Mouse (Mus musculus) small intestine, adult 2 months (tissue): ENCODE data around the gene Tle2. TPM values are rescaled to one million over a fixed set of nuclear protein-coding genes. Genes with fewer than 3 reads are reported as not detected.

Experiments used
- H3K27ac ChIP-seq: fragments of 200-500 bp; 2 replicates; pipeline ENCODE4 v1.5.1; 2012; ENCODE audit warnings: low read depth, low read length, control low read depth, inconsistent platforms; ENCODE audit not compliant: insufficient read depth
- H3K27me3 ChIP-seq: fragments of 200-500 bp; 2 replicates; pipeline ENCODE4 v1.6.1; 2012; ENCODE audit warnings: mild to moderate bottlenecking, moderate library complexity, low read length, inconsistent platforms; ENCODE audit not compliant: control insufficient read depth, insufficient read depth
- H3K36me3 ChIP-seq: fragments of 200-500 bp; 2 replicates; pipeline ENCODE4 v1.6.1; 2012; ENCODE audit warnings: mild to moderate bottlenecking, low read length, control low read depth, inconsistent platforms; ENCODE audit not compliant: control insufficient read depth, insufficient read depth
- H3K4me1 ChIP-seq: fragments of 200-500 bp; 2 replicates; pipeline ENCODE4 v1.6.1; 2012; ENCODE audit warnings: low read length, inconsistent platforms, mixed read lengths; ENCODE audit not compliant: control insufficient read depth, insufficient read depth, insufficient read length
- H3K4me3 ChIP-seq: fragments of 200-500 bp; 2 replicates; pipeline ENCODE4 v1.5.1; 2012; ENCODE audit warnings: low read depth, mild to moderate bottlenecking, control low read depth, inconsistent platforms, low read length, moderate library complexity
- CTCF ChIP-seq: fragments of 200-500 bp; IDR thresholded peaks from 2 replicates; pipeline ENCODE4 v1.5.1; 2012; ENCODE audit warnings: low read depth, mild to moderate bottlenecking, control low read depth, inconsistent platforms, low read length, moderate library complexity, mixed read lengths; ENCODE audit not compliant: insufficient replicate concordance, insufficient read length; ENCODE audit errors: extremely low read depth
- POLR2A ChIP-seq: fragments of 200-500 bp; IDR thresholded peaks from 2 replicates; pipeline ENCODE4 v1.6.1; 2012; ENCODE audit warnings: low read depth, mild to moderate bottlenecking, control low read depth, inconsistent platforms, low read length, moderate library complexity
- WGBS: fragments of 180-500 bp; shearing (Covaris S2); methylation state at CpG from one replicate; pipeline ENCODE4 v1.1.7; 2018; 5-methylcytosine and 5-hydroxymethylcytosine counted together
- polyA plus RNA-seq: library from polyadenylated mRNA; depleted of rRNA; stranded (reverse); fragments of >200 nt; gene quantifications from 2 replicates; pipeline ENCODE4 v1.2.3, GENCODE M21; 2012; rRNA removed

Tle2 gene
- polyA plus RNA-seq, 1 experiment, result 17.8 TPM

- no peak overlapping the region for H3K4me3 ChIP-seq
- 60% methylated on average over 6 of the region's 6 CpGs for WGBS
- no peak for TF ChIP-seq CTCF
- no peak for TF ChIP-seq POLR2A
- no peaks in the 10 kb centered on the region for H3K36me3 ChIP-seq
- no peaks in the 10 kb centered on the region for H3K27me3 ChIP-seq
- H3K4me1 ChIP-seq, result peaks cover 10% of the 10 kb centered on the region
- no peak overlapping the region for H3K27ac ChIP-seq
Observed at GRCm38 (mm10) chr10:81638101-81638500, 63.7 kb downstream of the Tle2 start.

Other genes starting within 250 kb of the Tle2 start
- gene Tbxa2r, start 245.8 kb upstream of the Tle2 start, polyA plus RNA-seq, result 10.0 and 10.2 TPM in 2 replicates
- gene Gipc3, start 231.3 kb upstream of the Tle2 start, polyA plus RNA-seq, result 0.67 and 1.2 TPM in 2 replicates
- 86.8 and 196 TPM in 2 replicates for gene Hmg20b, start 224.1 kb upstream of the Tle2 start, polyA plus RNA-seq
- gene Mfsd12, start 217.1 kb upstream of the Tle2 start, polyA plus RNA-seq, result 14.6 and 22.7 TPM in 2 replicates
- gene 4930404N11Rik, start 208.7 kb upstream of the Tle2 start, polyA plus RNA-seq, result 7.4 and 20.5 TPM in 2 replicates
- gene Fzr1, start 196.0 kb upstream of the Tle2 start, polyA plus RNA-seq, result 70.5 and 132 TPM in 2 replicates
- gene Dohh, start 190.1 kb upstream of the Tle2 start, polyA plus RNA-seq, result 86.8 and 113 TPM in 2 replicates
- 1.8 and 4.8 TPM in 2 replicates for gene Gm48551, start 190.1 kb upstream of the Tle2 start, polyA plus RNA-seq
- gene Gm48552, start 185.6 kb upstream of the Tle2 start, polyA plus RNA-seq, result 2.9 and 5.0 TPM in 2 replicates
- gene Smim24, start 181.5 kb upstream of the Tle2 start, polyA plus RNA-seq, result 2,702 and 6,898 TPM in 2 replicates
- 15.5 and 19.4 TPM in 2 replicates for gene Nfic, start 118.9 kb upstream of the Tle2 start, polyA plus RNA-seq
- 1.1 and 3.3 TPM in 2 replicates for gene Celf5, start 91.9 kb upstream of the Tle2 start, polyA plus RNA-seq
- 196 and 354 TPM in 2 replicates for gene Ncln, start 78.2 kb upstream of the Tle2 start, polyA plus RNA-seq
- gene S1pr4, start 74.4 kb upstream of the Tle2 start, polyA plus RNA-seq, result 4.0 and 5.6 TPM in 2 replicates
- gene Gna15, start 50.3 kb upstream of the Tle2 start, polyA plus RNA-seq, result 1.5 and 3.0 TPM in 2 replicates
- gene Gna11, start 29.4 kb upstream of the Tle2 start, polyA plus RNA-seq, result 318 and 828 TPM in 2 replicates
- 1,054 and 3,003 TPM in 2 replicates for gene Aes, start 15.1 kb upstream of the Tle2 start, polyA plus RNA-seq
- gene Tle6, start 26.5 kb downstream of the Tle2 start, polyA plus RNA-seq, result 7.3 and 34.4 TPM in 2 replicates
- gene BC025920, start 31.7 kb downstream of the Tle2 start, polyA plus RNA-seq, result 0.33 and 0.58 TPM in 2 replicates
- gene Sirt6, start 53.2 kb downstream of the Tle2 start, polyA plus RNA-seq, result 16.4 and 34.7 TPM in 2 replicates
- gene Ankrd24, start 54.0 kb downstream of the Tle2 start, polyA plus RNA-seq, result 11.3 and 24.2 TPM in 2 replicates
- gene Gm10778, start 74.5 kb downstream of the Tle2 start, polyA plus RNA-seq, result 0.04 and 0.08 TPM in 2 replicates
- gene Zfp433, start 130.3 kb downstream of the Tle2 start, polyA plus RNA-seq, result 0.05 TPM in 1 of 2 replicates, not detected in the other
- gene Gm3055, start 196.6 kb downstream of the Tle2 start, polyA plus RNA-seq, result not detected in 2 replicates
- gene Gm4767, start 237.6 kb downstream of the Tle2 start, polyA plus RNA-seq, result not detected in 2 replicates